Mouse (Mus musculus) frontal cortex, postnatal 25 days (tissue): ENCODE measurements at regions not wholly inside any gene's neighbourhood (a gene's known extent, or its start where the extent isn't known, plus 50 kb on each side); places are given as distances from the start of the nearest gene placed in this dataset.

Experiments used
- DNase-seq, 2 experiments: peaks; one replicate each; pipeline ENCODE4 v3.0.0; 2022; ENCODE audit warnings: low spot score in 2 of 2

DNA sequence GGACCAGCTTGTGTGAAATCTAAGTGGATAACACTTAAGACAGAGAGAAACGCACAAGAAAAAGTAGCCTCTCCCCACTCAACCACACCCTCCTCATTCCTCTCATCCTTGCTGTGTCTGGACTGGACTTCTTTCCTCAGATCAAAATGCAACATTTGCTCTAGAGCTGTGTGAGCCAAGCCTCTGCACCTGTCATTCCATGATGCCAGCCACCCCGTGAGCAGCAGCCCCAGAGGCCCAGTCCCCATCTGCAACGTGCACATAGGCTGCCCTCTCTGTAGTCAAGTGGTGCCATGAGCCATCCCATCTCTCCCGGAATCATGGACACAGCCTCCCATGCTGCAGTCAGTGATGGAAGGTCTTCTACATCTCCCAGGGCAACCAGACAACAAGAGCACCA lies 55.1 kb upstream of the Gpc1 start:
- no peak for DNase-seq

DNA sequence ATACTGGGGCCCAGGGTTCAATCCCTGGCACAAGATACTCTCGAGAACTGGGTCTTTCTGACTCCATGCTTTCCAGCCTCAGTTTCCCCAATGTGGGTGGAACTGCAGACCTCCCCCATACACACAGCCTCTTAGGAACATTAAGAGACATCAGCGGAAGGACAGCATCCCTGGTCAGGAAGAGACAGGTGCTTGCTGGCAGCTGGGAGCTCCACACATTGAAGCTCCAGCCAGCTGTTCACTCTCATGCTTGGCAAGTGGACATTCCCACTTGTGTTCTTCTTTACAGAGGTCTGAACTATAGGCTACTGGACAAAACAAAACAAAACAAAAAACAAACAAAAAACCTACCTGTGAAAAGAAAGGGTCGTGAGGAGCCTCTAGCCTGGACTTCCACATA lies 55.5 kb upstream of the Gpc1 start:
- no peak for DNase-seq

- no peak for DNase-seq
Measured at GRCm38 (mm10) chr1:92774743-92775692, 56.4 kb upstream of the Gpc1 start.

DNA sequence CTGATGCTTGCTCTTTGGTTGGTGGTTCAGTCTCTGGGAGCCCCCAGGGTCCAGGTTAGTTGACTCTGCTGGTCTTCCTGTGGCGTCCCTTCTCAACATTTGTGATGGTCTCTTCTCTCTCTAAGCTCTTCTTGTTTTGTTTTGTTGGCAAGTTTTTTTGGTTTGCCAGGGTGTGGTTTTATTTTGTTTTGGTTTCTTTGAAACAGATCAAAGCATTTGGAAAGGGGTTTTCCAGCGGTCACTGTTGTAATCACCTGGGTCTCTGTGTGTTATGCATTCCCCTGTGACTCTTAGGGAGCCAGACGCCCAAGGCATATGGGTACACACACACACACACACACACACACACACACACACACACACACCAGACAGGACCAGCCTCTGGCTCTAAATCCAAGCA lies 57.4 kb upstream of the Gpc1 start:
- DNase-seq: no peak

DNA sequence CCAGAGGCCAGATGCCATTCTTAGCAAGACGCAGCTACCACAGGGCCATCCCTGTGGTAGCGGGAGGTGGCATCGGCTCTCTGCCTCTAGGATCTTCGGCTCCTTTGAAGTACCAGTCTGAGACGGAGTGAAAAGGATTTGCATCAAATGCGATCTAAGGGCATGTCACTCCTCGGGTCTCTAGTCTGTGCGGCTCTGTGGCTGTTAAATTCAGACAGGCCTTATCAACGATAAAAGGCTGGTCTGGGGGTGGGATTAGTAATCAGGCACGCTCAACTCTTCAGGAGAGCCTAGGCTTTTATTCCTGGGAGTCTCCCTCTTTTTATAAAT lies 58.7 kb upstream of the Gpc1 start:
- DNase-seq: no peak

DNA sequence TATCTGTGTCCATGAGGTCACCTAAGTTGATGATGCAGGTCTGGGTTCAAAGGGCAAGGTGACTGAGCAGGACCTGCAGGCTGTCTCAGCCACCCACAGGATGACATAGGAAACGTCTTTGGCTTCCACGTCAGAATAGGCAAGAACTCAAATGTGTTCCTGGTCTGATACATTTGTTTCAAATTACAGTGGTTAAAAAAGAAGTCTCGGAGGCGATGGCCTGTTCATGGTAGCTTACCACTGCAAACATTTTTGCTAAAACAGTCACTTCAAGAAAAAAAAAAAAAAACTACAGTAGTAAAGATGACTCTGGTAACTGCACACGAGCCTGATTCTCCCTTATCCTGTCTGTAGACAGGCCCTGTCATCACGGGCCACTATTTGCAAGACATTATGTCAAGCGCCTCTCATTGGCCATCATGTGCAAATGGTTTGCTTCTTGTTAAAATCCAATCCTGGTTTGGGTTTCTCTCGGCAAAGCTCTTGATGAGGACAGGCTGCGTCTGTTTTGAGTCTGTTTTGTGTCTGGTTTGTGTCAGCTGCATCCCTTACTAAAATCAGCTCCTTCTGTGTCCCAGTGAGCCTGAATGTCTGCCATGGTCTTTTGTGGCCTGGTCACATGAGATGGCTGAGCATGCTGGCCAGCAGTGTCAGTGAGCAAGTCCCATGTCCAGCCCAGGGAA lies 59.2 kb upstream of the Gpc1 start:
- no peak for DNase-seq

GRCm38 (mm10) chr1:92769696-92770095 lies 61.7 kb upstream of the Gpc1 start:
- DNase-seq: no peak

DNA sequence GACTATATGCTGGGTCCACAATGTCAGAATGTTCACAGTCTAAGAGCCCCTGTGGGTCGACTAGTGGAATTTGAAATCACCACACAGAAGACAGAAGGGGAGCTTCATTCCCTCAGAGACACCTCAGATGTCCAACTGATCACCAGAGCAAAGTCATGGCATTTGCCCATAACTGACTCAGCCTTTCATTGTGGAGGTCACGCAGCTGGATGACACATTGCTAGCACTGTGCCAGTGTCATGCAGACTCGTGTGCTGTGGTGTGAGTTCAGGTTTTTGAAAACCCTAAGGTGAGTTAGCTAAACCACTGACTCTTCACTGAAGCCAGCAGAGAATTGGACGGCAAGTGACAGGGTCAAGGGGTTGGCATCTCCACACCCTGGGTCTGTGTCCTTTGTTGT lies 62.3 kb upstream of the Gpc1 start:
- DNase-seq: no peak

- DNase-seq: no peak
Measured at GRCm38 (mm10) chr1:92766496-92766895, 64.9 kb upstream of the Gpc1 start.

DNA sequence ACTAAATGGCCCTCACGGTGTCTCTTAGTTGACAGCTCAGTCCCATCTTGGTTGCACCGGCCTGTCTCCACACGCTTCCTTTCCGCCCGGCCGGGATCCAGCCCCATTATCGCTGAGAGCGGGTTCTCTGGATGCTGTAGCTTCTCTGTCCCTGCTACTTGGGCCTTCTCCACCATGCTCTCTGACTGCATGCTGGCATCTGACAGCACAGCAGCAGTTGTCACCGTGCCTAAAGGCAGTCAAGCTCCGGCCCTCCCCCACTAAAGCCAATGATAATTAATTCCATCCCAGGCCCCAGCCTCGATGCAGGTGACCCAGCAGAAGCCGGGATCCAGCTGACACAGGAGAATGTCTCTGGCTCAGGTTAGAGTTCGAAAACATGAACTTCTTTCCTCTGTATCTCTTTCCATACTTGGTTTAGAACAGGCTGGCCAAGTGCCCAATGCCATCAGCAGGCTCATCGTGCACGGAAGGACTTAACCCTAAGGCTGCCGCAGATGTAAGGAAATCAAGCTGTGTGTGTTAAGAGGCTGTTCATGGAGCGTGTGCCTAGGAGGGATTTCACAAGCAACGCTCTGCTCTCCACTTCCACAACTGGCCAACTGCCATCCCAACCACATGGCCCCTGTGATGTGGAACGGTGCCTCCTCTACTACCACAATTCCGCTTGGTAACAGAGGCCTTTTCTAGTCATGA lies 76.5 kb upstream of the Gpc1 start:
- DNase-seq: no peak

- no peak for DNase-seq
Measured at GRCm38 (mm10) chr1:92751700-92752136, 79.7 kb upstream of the Gpc1 start.

DNA sequence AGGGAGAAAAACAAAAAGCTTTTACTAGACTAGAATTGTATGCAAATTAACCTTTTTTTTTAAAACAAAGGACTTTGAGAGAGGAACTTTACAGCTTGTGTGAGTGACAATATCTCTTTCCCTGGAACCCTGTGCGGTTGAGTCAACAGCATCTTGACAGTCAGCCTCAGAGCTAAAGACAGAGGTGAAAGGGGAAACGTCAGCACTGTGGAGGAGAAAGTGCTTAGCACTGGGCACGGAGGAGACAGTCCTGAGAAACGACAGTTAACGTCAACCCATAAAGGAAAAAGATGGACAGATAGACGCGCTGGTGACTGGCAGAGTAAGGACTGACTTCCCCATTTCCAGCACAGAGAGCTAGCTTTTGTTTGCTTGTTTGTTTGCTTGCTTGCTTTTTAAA lies 82.0 kb upstream of the Gpc1 start:
- DNase-seq: no peak

- no peak for DNase-seq
Measured at GRCm38 (mm10) chr1:92745284-92745683, 86.2 kb upstream of the Gpc1 start.

- DNase-seq: no peak
Measured at GRCm38 (mm10) chr1:92744528-92745241, 86.8 kb upstream of the Gpc1 start.

GRCm38 (mm10) chr1:92742881-92743621 lies 88.4 kb upstream of the Gpc1 start:
- no peak for DNase-seq

GRCm38 (mm10) chr1:92742300-92742699 lies 89.1 kb upstream of the Gpc1 start:
- no peak for DNase-seq

GRCm38 (mm10) chr1:92741047-92741446 lies 90.4 kb upstream of the Gpc1 start:
- no peak for DNase-seq

GRCm38 (mm10) chr1:92737600-92738197 lies 89.1 kb upstream of the Otos start:
- no peak for DNase-seq

- DNase-seq: no peak
Measured at GRCm38 (mm10) chr1:92736411-92736810, 87.8 kb upstream of the Otos start.

- no peak for DNase-seq
Measured at GRCm38 (mm10) chr1:92733732-92734131, 85.1 kb upstream of the Otos start.
